Mouse (Mus musculus) regulatory T cell (primary cell): Measurements from ENCODE around the gene Nrtn.

Experiments used
- in situ Hi-C: fragments of 300-600 bp; cut with MboI, MseI; formaldehyde crosslinking; loops from one replicate; pipeline ENCODE4 v1.15.1; 2025; ENCODE audit warnings: high pct_unique_total_duplicates

Nrtn gene

GRCm38 (mm10) chr17:56762769-56763731, 5.7 kb upstream of the Nrtn start:
- in situ Hi-C loops, result no loop called here

DNA sequence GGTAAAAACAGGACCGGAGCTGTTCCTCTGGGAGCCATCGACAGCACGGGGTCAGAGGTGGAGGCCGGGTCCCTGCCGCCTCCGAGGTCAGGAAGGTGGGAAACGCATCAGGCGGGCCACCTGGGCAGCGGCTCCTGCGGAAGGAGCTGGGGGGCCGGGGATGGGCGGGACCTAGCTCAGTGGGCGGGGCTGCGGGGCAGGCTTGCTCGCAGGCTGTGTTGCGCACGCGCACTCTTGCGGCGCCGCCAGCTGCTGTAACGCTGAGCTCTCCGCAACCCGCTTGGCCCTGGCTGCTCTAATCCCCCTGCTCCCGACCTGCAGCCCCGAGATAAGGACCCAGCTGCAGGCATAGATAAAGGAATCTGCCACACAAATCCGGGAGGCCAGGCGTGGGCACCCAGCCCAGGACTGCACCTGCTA, 4.7 kb upstream of the Nrtn start:
- in situ Hi-C loops, result no loop called here

DNA sequence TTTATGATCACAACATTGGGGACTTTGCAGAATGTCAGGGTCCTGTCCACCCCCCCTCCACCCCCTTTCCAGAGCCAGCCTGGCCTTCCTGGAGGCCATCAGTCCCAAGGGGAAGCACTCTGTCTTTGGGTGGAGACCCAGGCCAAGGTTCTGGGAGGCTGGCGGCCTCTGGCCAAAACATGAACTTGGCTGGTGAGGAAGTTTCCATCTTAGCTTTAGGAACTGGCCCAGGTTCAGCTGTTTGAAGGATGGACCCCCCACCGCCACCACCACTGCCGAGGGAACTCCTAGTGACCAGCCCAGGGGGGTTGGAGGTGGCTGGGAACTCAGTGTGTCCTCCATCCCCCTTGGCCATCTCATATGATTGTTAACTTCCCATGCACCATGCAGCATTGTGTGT, 3.7 kb upstream of the Nrtn start:
- in situ Hi-C loops, result no loop called here

DNA sequence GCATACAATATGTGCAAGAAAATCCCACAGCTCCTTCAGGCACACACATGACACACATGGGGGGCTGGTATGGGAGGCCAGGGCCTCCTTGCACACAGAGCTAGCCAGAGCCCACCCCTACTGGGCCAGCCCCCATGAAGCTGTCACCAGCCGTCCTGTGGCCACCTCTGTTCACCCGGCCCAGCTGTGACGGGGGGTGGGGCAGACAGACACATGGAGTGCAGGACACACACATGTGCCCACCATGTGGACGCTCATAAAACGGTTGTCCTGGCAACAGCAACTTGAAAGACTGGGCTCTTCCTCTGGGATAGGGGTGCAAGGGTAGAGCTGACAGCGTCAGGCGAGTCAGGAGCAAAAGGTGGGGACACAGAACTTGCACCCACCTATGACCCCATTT, 1.9 kb upstream of the Nrtn start:
- in situ Hi-C loops, result no loop called here

DNA sequence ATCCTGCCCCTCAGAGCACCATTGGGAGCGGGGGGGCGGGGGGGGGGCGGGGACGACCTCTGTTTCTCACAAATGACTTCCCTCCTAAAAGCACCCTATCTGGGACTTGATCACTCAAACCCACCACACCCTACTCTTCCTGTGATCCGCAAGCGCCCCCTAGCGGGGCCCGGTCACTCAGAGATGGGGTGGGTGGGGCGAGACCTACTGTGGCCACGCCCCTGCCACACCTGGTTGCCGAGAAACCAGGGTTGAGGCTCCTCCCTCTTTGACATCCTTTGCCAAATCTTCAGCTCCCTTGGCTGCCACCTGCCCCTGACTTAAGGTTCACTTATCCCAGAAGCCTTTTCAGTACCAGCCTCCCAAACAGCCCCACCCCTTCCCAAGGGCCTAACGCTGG, 802 bp upstream of the Nrtn start:
- in situ Hi-C loops, result no loop called here

DNA sequence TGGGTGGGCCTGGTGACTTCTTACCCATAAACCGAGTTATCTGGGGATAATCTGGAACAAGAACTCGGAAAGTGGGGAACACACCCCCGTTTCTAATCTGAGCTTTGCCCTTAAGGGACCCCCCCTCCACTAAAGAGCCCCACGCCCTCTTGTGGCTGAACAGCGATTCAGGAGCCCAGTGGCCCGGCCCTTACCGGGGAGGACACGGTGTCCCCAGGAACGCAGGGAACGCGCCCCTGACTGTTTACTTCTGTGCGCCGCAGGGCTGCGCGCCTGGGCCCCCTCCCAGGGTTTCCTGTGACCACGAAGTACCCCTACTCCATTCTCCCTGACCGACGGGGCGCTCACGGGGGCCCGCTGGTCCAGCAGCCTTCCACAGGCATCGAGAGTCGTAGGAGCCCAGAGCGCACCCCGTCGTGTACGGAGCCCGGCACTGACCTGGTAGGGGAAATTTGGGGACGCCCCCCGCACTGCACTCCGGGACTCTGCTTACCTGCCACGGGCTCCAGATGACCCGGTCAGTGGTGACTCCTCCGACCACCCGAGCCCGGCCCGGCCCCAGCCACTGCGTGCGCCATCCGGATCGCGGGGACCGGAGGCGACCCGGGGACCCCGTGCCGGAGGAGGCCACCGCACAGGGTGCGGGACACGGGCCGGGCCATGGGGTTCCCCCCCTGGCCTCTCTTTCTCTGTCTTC, 479 bp downstream of the Nrtn start:
- in situ Hi-C loops, result no loop called here

DNA sequence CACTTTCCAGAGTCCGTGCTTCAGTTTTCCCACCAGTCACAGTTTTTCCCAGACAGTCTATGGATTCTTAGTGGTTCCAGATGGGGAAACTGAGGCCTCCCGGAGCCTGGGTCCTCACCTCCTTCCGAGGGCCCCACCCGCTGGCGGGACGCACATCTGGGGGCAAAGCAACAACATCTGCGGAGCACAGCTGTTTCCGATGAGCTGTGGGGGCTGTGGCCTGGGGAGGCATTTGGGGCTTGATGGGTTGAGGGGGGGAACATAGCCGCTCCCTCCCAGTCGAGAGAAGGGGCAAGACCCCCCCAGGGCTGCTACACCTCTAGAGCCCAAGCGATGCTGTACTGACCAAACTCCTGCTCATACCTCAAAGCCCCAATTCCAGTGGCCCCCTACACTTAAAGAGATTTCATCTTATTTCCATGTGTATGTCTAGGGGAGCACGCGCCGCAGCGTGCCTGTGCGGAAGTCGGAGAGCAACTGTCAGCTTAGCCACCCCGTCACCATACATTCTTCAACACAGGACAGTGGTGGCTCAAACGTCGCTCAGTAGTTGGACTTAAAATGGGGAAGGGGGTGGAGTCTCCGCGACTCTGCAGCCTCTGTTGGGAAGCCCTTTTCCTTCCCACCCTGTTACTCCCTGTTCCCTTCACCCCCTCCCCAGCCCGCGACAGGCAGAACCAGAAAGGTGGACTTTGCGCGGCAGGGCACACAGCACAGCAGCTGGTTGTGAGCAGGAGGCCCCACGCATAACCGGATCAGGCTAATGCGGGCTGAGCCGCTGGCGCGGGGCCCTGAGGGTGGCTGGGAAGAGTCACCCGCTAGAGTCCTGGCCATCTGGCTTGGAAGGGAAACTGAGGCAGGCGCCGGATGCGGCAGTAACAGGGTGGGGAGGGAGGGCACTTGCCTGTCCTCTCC, 2.8 kb downstream of the Nrtn start:
- in situ Hi-C loops, result no loop called here

- in situ Hi-C loops, result no loop called here
Measured at GRCm38 (mm10) chr17:56753452-56753851, 3.9 kb downstream of the Nrtn start.

DNA sequence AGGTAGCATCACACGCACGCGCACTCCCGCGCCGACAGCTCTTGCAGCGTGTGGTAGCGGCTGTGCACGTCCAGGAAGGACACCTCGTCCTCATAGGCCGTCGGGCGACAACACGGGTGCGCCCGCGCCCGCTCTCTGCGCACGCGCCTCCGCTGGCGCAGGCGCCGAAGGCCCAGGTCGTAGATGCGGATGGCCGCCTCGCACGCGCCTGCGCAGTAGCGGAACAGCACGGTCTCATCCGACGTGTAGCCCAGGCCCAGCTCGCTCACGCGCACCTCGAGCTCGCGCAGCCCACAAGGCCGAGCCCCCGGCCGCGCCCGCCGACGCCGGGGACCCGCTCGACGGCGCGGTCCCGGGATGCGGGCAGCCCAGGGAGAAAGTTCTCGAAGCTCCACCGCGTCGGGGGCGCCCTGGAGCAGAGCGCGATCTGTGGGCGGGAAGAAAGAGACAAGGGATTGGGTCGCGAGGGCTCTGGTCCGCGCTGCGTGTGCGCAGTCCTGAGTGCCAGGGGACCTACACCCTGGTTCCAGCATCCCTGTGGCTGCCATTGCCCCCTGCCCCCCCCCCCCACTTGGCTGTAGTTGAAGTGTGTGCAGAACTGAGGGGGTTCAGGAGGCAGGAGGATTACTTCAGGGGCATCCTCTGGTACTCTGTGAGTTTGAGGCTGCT, 5.8 kb downstream of the Nrtn start:
- in situ Hi-C loops, result no loop called here

- in situ Hi-C loops, result no loop called here
Measured at GRCm38 (mm10) chr17:56744173-56744572, 13.2 kb downstream of the Nrtn start.

GRCm38 (mm10) chr17:56740788-56741160, 16.6 kb downstream of the Nrtn start:
- in situ Hi-C loops, result no loop called here

DNA sequence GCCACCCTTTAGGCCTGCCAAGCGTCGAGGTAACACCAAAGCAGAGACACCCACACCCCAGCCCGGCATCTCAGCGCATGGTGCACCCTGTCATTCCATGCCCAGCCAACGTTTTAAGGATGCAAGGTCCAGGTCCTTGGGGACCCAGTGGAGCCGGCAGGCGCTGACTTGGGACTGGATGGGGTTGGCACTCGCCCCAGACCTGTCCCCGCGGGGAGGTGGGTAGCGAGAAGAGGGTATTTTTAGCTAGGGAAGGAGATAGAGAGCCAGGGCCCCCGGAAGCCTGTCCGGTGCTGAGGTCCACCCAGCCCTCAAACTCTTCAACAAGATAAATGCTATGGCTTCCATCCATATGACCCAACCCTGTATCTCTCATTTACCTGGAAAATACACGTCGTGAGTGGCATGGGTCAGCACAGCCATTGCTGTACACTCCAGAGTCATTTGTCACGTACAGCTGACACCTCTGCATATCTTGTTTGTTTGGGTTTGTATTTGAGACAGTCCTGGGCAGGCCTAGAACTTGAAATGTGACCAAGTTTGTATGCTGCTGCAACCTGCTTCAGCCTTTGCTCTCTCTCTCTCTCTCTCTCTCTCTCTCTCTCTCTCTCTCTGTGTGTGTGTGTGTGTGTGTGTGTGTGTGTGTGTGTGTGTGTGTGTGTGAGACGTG, 17.1 kb downstream of the Nrtn start:
- in situ Hi-C loops, result no loop called here

DNA sequence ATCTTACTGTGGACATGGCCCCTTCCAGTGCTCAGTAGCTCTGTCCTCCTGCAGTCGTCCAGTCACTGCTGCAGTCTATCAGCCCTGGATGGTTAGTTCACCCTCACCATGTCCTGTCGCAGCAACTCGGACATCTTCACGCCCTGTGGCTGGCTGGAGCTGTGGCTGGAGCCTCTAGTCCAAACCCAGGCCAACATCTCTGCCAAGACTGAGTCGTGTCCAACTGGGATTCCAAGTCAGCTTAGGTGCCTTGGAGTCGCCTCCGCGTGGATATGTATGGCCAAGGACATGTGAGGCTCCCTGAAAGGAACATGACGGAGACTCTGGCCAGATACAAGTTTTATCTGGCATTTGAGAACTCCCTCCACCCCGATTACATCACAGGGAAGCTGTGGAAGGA, 19.1 kb downstream of the Nrtn start:
- in situ Hi-C loops, result loop anchor here (5.0 kb wide), 1 partner anchor 99 kb away; no protein-coding TSS in a partner anchor

- in situ Hi-C loops, result loop anchor here (5.0 kb wide), 1 partner anchor 101 kb away; no protein-coding TSS in a partner anchor
Measured at GRCm38 (mm10) chr17:56736534-56736933, 20.8 kb downstream of the Nrtn start.

GRCm38 (mm10) chr17:56729656-56730055, 27.7 kb downstream of the Nrtn start:
- in situ Hi-C loops, result no loop called here

GRCm38 (mm10) chr17:56729151-56729550, 28.2 kb downstream of the Nrtn start:
- in situ Hi-C loops, result no loop called here

GRCm38 (mm10) chr17:56728117-56728516, 29.2 kb downstream of the Nrtn start:
- in situ Hi-C loops, result no loop called here

- in situ Hi-C loops, result no loop called here
Measured at GRCm38 (mm10) chr17:56727659-56728058, 29.7 kb downstream of the Nrtn start.

DNA sequence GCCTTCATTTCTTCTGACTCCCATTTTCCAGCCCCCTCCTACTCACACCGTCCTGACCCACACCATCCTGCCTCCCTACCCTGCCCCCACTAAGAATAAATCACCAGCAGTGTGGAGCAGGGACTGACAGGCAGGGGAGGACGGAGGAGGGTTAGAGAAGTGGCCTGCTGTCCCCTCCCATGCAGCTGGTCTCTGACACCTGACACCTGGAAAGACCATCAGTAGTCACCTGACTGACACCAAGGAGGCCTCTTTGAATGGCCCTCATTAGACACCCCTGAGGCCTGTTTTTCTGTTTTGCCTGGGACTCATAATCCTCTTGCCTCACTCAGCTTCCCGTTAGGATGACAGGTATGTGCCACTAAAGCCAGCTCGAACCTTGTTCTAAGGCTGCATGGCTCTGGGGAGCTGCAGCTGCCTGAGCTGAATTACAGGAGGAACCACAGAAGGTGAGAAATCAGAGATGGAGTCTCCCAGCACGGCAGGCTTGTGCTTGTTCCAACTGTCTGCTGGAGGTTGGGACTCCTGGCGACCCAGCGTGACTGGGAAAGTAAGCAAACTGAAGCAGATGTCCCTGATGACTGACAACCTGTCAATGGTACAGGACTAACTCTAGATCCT, 30.2 kb downstream of the Nrtn start:
- in situ Hi-C loops, result no loop called here
